Mouse (Mus musculus): ENCODE results near the gene Nudt16.
A peak's percentile ranks its signal among the peaks of the same experiment; 100 is the strongest.
"Not testable (repeated sequence)": the region's sequence is repeated elsewhere in the genome, so short reads cannot be mapped to it uniquely, and the experiment has no call there.

Nudt16 gene

DNA sequence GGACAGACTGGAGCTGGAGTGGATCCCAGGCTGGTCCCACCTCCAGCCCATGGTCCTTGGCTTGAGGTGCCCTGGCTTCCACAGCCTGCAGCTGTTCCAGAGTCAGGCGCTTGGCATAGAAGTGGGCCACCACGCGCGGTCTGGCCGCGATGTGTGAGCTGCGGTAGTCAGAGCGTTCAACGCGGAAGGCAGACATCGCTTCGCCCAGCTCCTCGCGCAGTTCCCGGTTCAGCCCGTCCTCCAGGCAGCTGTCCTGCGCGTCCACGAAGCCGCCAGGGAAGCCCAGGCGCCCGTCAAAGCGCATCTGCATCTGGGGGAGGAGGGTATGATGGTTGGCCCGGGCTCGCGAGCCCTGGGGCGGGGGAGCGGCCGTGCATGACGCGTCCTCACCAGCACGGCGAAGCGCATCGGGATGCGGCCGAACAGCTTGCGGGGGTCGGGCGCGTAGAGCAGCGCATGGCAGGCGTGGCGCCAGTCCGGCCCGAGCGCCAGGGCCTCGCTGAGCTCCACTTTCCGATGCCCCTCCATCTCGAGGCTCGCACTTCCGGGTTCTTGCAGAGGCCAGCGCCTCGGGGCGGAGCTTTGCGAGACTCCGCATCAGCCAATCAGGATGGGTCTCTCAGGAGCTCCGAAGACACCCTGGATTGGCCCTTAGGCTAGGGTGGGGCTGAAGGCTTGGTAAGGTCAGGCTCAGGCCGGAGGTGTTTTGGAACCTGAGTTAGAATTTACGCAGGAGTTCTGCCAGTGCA, at the start of gene Nudt16:
Nudt16 (minus strand) TSS at position 572 of the 749 bp plus-strand sequence.
- peak; percentile 92 for DNase-seq (ENCODE audit: low spot score)

DNA sequence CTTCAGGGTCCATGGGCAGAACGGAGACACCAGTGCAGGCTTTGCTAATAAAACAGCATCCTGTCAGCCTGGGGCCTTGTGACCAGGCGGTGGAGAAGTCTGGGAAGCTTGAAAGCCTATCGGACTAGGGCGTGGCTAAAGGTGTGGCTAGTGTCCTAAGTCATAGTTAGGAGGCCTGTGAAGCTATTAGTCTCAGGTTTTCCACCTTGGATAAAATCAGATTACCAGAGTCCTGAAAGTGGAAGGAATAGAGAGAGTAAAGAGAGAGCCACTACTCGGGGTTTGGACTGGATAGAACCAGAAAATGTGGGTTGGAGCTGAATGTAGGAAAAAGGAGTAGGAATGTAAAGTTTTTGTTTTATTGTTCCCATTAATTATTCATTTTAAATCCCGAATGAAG, 13.4 kb upstream of the Nudt16 start, which contains the start of gene 1700080E11Rik:
1700080E11Rik (minus strand) TSS at position 101 of the 400 bp plus-strand sequence.
- no peak for DNase-seq (ENCODE audit: low spot score)

DNA sequence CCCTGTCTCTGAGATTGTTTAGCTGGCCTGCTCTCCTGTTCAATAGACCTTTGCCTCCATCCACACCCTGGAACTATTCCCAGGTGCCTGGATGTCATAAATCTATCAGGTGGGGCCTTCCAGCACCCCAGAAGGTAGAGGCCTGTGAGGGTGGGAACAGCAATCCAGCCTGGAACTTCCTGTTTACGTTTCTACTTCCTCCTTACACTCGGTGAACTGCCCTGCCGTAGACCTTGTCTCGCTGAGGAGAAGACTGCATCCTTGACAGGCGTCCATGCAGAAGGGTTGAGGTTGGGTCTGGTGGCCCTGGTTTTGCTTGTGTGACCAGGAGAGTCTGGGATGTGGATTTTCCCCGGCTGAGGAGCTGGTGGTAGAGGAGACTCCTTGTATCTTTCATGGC, 7.6 kb upstream of the Nudt16 start:
- no peak for DNase-seq (ENCODE audit: low spot score)

DNA sequence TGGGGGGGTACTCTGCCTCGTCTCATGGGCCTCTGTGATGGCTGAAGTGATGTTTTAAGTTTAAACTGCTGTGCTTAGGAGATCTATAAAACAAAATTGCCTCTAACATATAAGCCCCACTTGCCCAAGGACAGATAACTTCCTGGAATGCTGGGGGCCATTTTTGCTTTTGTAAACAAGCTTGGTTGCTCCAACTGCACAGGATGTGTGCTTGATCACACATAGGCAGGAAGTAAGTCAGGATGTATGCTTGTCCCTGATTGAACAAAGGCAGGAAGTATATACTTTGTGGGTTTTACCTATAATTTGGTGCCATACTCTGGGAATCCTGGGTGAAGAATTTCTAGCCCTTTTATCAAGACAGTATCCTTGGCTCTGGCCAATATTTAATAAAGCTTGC, 4.8 kb upstream of the Nudt16 start:
- no peak for DNase-seq (ENCODE audit: low spot score)

DNA sequence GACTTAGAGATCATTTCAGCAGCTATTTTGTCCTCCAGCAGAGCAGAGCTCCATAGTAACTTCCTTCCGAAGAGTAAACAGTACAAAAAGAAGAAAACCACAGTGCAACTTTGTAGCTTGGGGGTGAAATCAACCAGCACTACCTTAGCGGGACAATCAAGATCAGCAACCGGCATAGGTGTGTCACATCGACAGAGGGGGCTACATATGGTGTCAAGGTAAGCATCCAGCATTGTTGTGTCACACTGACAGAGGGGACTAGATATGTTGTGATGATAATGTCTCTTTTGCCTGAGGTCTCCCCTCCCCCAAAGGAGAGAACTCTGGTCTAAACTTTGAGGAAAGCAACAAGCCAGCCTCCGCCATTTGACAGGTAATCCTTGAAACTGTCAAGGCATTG, 2.9 kb upstream of the Nudt16 start:
- no peak for DNase-seq (ENCODE audit: low spot score)

DNA sequence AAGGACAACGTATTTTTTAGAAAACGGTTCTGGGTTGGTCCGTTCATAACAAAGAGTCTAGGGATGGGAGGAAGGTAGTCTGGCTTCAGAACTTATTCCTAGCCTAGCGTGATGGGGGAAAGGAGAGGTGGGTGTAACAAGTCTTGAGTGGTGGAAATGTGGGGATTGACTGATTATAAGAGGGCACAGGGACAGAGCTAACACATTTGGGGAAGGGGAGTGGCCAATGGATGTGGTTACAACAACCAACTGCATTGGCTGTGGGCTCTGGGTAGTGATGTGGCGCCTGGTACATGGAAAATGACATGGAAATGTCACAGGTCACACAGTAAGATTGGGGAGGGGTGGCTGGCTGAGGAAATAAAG, 361 bp upstream of the Nudt16 start:
- no peak for DNase-seq (ENCODE audit: low spot score)

DNA sequence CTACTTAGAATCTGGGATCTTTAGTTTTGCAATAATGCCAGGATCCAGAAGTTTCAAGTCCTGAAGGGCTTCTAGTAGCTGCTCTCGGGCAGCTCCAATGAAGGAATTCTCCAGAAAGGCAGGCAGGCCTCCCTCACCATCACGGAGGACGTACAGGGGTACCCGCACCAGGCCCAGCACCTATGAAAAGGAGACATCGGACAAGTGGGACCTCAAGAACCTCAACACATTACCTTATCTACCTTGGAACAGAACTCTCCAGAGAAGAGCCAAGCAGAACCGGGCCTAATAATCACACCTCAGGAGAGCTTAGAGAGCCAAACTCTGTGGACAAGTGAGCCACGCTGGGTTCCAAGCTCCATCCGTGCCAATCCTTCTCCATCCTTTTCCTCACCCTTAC, 1.3 kb downstream of the Nudt16 start:
- DNase-seq (ENCODE audit: low spot score) = no peak

DNA sequence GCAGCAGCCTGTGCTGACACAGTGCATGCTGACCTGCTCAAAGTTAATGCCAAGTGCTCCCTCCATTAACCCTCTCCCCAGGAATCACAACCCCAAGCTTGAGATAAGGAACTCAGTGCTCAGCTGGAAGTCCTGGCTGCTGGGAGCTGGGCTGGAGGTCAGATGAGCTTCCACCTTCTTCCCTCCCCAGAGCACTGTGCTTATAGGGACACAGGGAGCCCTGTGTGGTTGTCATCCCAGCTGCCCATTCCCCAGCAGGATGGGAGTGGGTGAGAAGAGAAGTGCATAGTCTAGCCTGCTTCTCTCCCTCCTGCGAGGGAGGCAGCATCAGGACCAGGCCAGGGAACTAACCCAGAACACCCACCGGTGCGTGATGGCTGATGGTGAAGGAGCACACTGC, 6.4 kb downstream of the Nudt16 start:
- DNase-seq (ENCODE audit: low spot score) = not testable (repeated sequence)

DNA sequence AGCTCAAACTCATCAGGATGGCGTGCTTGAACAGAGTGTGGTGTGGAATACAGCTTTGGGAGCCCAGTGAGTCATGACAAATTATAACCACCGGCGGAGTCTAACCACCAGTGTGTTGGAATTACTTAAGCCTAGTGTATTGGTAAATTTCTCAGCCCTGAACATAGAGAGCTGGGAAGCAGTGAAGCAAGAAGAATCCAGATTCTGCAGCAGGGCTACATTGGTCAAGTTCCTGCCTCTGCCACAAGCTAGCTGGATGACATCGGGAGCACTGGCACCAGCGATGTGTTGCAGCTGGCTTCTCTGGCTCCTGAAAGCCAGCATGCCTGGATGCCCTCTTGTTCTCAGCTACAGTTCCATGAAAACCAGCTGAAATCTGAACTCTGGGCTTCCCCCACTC, 27.7 kb downstream of the Nudt16 start:
- no peak for DNase-seq (ENCODE audit: low spot score)

DNA sequence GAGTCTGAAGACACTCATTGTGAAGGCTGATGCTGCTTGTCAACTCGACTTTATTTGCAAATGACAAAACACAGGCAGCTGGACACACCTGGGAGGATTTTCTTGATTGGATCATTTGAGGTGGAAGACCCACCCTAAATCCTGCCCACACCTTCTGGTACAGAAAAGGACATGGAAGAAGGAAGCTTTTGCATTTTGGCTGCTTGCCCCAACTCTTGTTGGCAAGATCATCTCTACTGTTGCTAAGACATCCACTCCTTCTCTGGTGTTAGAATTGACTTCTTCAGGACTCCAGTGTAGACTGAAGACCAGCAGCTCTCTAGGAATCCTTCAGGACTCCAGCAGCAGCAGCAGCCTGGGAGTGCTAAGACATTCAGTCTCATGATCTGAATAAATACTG, 29.7 kb downstream of the Nudt16 start:
- DNase-seq (ENCODE audit: low spot score) = no peak

DNA sequence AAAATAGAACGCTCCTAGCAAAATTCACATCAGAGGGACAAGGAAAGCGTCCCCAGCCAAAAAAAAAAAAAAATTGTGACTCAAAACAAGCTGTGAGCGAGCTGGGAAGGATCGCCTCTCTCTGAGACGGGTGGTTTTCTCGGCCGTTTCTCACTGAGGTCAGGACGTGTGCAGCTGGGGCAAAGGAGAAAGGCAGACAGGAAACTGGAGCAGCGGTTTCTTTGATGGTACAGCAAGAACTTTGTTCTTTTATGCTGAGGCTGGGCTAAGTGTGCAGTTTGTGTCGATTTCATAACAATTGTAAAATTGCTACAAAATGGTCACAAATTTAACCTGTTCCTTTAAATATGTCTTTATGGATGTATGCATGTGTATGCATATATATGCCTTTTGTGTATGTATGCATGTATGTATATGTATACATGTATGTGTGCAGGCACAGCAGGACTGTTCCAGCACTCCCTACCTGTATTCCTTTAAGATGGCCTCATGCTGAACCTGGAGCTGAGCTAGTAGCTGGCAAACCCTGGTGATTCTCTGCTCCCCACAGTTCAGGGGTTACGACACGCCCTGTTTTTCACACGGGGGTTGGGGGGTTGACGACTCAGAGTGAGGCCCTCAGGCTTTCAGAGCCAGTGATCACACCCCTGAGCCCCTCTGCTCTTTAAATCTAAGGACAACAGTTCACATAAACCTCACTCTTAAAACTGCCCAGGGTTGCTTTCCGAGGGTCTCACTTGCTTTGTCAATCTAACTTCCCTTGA, 30.6 kb downstream of the Nudt16 start:
- no peak for DNase-seq (ENCODE audit: low spot score)

DNA sequence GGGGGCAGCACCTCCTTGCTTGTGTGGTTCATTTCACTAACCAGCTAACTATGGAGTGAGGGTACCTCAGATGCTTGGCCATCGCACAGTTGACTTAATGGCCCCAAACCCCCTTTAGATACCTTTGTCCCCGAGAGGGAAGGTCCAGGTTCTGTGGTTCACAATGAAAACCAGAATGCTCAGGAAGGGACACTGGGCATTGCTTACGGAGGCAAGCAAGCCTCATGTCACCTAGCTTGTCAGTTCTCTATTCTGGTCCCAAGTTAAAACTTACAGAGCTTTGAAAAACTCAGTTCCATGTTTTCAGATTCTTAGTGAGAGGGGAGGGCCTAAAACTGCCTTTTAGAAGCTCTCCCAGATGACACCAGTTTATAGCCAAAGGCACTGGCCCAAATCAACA, 51.4 kb downstream of the Nudt16 start:
- no peak for DNase-seq (ENCODE audit: low spot score)
